18 mouse cellular contexts compared by ENCODE assay signal in the genomic region with DNA sequence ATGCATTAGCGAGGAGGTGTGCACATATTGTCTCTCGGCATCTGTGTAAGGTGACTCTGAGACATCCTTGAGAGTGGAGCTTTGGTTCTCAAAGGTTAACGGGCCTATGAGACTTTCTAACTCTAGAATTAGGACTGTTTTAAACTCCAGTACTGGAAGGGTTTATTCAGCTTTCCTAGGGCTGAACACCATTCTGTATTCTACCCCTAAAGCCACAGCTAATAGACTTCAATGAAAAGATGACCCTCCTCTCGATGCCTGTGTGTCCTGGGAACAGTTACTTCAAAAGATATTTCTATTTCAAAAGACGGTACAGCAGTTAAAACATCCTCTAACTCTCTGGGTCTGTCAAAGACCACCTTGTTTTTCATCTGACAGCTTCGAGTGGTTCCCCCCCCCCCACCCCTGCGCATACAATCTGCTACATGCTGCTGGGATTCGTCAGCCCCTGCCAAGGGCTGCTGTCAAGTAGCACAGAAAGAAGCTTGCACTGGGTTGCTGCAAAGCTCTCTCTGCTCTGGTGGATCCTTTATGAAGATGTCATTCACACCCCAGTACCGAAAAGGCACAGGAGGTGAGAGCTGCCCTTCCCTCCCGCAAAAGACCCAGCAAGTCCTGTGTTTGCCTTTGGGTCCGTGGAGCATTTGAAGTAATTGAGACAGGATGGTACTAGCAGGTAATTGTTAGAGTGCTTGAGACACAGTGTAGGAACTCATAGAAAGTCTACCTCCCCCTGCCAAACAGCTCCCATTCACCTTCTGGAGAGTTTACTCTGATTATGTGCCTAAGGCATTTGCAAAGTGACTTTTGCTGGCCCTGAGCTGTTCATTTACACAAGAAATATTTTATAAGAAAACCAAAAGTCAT. TPM values are rescaled to one million over a fixed set of nuclear protein-coding genes. Genes with fewer than 3 reads are reported as not detected.
DNase-seq lines count a peak whose midpoint lies in the region; ATAC-seq and TF ChIP-seq lines count a peak whose summit lies in the region.
"Had no signal": no experiment of that assay in that cellular context is flagged by ENCODE, and none has a peak within 500 bp of the region (broad histone marks: within the 10 kb centered on the region; RNA-seq: fewer than 3 reads in every experiment).

No protein-coding gene starts in this region.

- peak; percentile 66 to 67 for DNase-seq in cerebellum, postnatal 10 days
- DNase-seq in cerebellum, postnatal 4 days (ENCODE audit: low spot score in 2 of 2), result no peak
- peak; percentile 59 for DNase-seq in left cerebral cortex, postnatal 4 days
- DNase-seq in left cerebral cortex, postnatal 14 days (ENCODE audit: low spot score in 2 of 2), result no peak
- DNase-seq in hindbrain, embryonic 14.5 days (ENCODE audit: low spot score), result no peak
- DNase-seq in midbrain, postnatal 0 days (ENCODE audit: low spot score), result peak; percentile 64
- DNase-seq in layer of hippocampus, adult 11-12 months (ENCODE audit: low spot score), result no peak
- no peak for DNase-seq in yolk sac, embryonic 10.5 days (ENCODE audit: low spot score)
- DNase-seq: adrenal gland, postnatal 10 days; gastrocnemius, postnatal 36 days; kidney, postnatal 25 days; lung, adult 18-20 months; right cerebral cortex, adult 18-20 months; thymus, adult 18-20 months had no signal

- 23% methylated on average over 11 of the region's 11 CpGs for WGBS in hindbrain, embryonic 14.5 days
- WGBS in midbrain, postnatal 0 days, result 30% methylated on average over 11 of the region's 11 CpGs

- intact Hi-C loops in left cerebral cortex, postnatal 4 days (cut with DNase I), result no loop called here
- intact Hi-C loops in left cerebral cortex, postnatal 14 days (cut with DNase I), result no loop called here

- H3K4me1 ChIP-seq in hindbrain, embryonic 14.5 days (replicated peaks; ENCODE audit: control insufficient read depth, insufficient read depth, low read length), result peaks cover 4% of the 10 kb centered on the region
- peaks cover 2% of the 10 kb centered on the region; the same call in 1 of the 2 replicates for H3K4me1 ChIP-seq in midbrain, postnatal 0 days (ENCODE audit: insufficient read depth, low read length)

- H3K27me3 ChIP-seq in hindbrain, embryonic 14.5 days (ENCODE audit: control insufficient read depth, insufficient read depth, low read length), result no peaks in the 10 kb centered on the region
- H3K27me3 ChIP-seq in midbrain, postnatal 0 days (ENCODE audit: insufficient read depth, low read length), result no peaks in the 10 kb centered on the region
- H3K27me3 ChIP-seq: Patski had no signal

- peak; percentile 24; the same call in 1 of the 2 replicates for ATAC-seq in hindbrain, embryonic 14.5 days (ENCODE audit: low FRiP score)
- ATAC-seq in midbrain, postnatal 0 days (ENCODE audit: low FRiP score), result no peak; the same call in 1 of the 2 replicates
- ATAC-seq: intestine, postnatal 0 days; Patski had no signal

- TF ChIP-seq CTCF in midbrain, postnatal 0 days (IDR thresholded peaks at IDR 0.05), result no peak

- H3K36me3 ChIP-seq in hindbrain, embryonic 14.5 days (replicated peaks; ENCODE audit: control insufficient read depth, insufficient read depth), result no peaks in the 10 kb centered on the region
- H3K36me3 ChIP-seq in midbrain, postnatal 0 days (ENCODE audit: insufficient read depth, low read length), result no peaks in the 10 kb centered on the region

- no peak overlapping the region for H3K4me2 ChIP-seq in hindbrain, embryonic 14.5 days (replicated peaks)
- no peak overlapping the region for H3K4me2 ChIP-seq in midbrain, postnatal 0 days (ENCODE audit: low read depth, low read length, poor library complexity, severe bottlenecking)

- H3K27ac ChIP-seq in hindbrain, embryonic 14.5 days, result no peak overlapping the region
- H3K27ac ChIP-seq in midbrain, postnatal 0 days (ENCODE audit: low read depth, low read length), result no peak overlapping the region

- no peak overlapping the region for H3K4me3 ChIP-seq in hindbrain, embryonic 14.5 days (replicated peaks; ENCODE audit: low read length)
- no peak overlapping the region for H3K4me3 ChIP-seq in midbrain, postnatal 0 days (ENCODE audit: low read depth, low read length)

- H3K9me3 ChIP-seq in hindbrain, embryonic 14.5 days (ENCODE audit: control insufficient read depth, low read length), result no peaks in the 10 kb centered on the region
- no peaks in the 10 kb centered on the region for H3K9me3 ChIP-seq in midbrain, postnatal 0 days (ENCODE audit: low read length)

- no peak overlapping the region for H3K9ac ChIP-seq in hindbrain, embryonic 14.5 days
- no peak overlapping the region for H3K9ac ChIP-seq in midbrain, postnatal 0 days (replicated peaks; ENCODE audit: low read length, poor library complexity, severe bottlenecking)

RNA-seq across cellular contexts. Expression of a gene that starts 16.4 kb away (rescaled TPM):
- total RNA-seq in left cerebral cortex, postnatal 4 days (2021), result 1 to 10 TPM in 1 of 2 experiments, under 1 TPM in 1; 0.74 to 2.0 TPM
- total RNA-seq in left cerebral cortex, postnatal 14 days (2021), result under 1 TPM; 0.82 to 0.88 TPM
- 1.7 and 2.1 TPM in 2 replicates for polyA plus RNA-seq in hindbrain, embryonic 14.5 days (2014; fragmentation: Nextera tagmentation; extraction: Ambion mirVana)
- 3.0 and 4.3 TPM in 2 replicates for total RNA-seq in midbrain, postnatal 0 days (2014; rRNA removed)
- 1.3 and 2.2 TPM in 2 replicates for polyA plus RNA-seq in midbrain, postnatal 0 days (2015; fragmentation: Nextera tagmentation; extraction: Ambion mirVana)
- total RNA-seq: common myeloid progenitor, adult 5-6 weeks; megakaryocyte, adult 5-6 weeks had no signal
- polyA plus RNA-seq: Patski had no signal

Comparison
In these comparisons a context has a peak if more than half of its experiments do, and no peak if none do; other contexts are left out.
1. DNase-seq: peak in cerebellum, postnatal 10 days (2 of 2), left cerebral cortex, postnatal 4 days (single experiment) and midbrain, postnatal 0 days (single experiment); none in cerebellum, postnatal 4 days (0 of 2), left cerebral cortex, postnatal 14 days (0 of 2), hindbrain, embryonic 14.5 days (single experiment), layer of hippocampus, adult 11-12 months (single experiment) and yolk sac, embryonic 10.5 days (single experiment).